Mouse (Mus musculus) spleen, postnatal 4 days (tissue): ENCODE measurements at regions not wholly inside any gene's neighbourhood (a gene's known extent, or its start where the extent isn't known, plus 50 kb on each side); places are given as distances from the start of the nearest gene placed in this dataset.

ENCODE experiments used
- DNase-seq, 2 experiments: peaks; one replicate each; pipeline ENCODE4 v3.0.0; 2022; ENCODE audit warnings: low spot score in 2 of 2

GRCm38 (mm10) chr1:183853956-183854613 lies 159.0 kb upstream of the Dusp10 start:
- peak in 1 of 2 experiments; percentile 13 for DNase-seq

GRCm38 (mm10) chr1:183865111-183865510 lies 148.0 kb upstream of the Dusp10 start:
- no peak for DNase-seq

- DNase-seq = no peak
Measured at GRCm38 (mm10) chr1:183865586-183865985, 147.5 kb upstream of the Dusp10 start.

- no peak for DNase-seq
Measured at GRCm38 (mm10) chr1:183868965-183869364, 144.1 kb upstream of the Dusp10 start.

GRCm38 (mm10) chr1:183895936-183896335 lies 117.2 kb upstream of the Dusp10 start:
- no peak for DNase-seq

- no peak for DNase-seq
Measured at GRCm38 (mm10) chr1:183898091-183898490, 115.0 kb upstream of the Dusp10 start.

GRCm38 (mm10) chr1:183904564-183904963 lies 108.5 kb upstream of the Dusp10 start:
- no peak for DNase-seq

- DNase-seq = no peak
Measured at GRCm38 (mm10) chr1:183905345-183906142, 107.6 kb upstream of the Dusp10 start.

- no peak for DNase-seq
Measured at GRCm38 (mm10) chr1:183917656-183918055, 95.4 kb upstream of the Dusp10 start.

- DNase-seq = no peak
Measured at GRCm38 (mm10) chr1:183921262-183921661, 91.8 kb upstream of the Dusp10 start.

GRCm38 (mm10) chr1:183928539-183928938 lies 84.6 kb upstream of the Dusp10 start:
- no peak for DNase-seq

GRCm38 (mm10) chr1:183930363-183930982 lies 82.6 kb upstream of the Dusp10 start:
- DNase-seq = no peak

GRCm38 (mm10) chr1:183931141-183931540 lies 82.0 kb upstream of the Dusp10 start:
- DNase-seq = no peak

GRCm38 (mm10) chr1:183933845-183934244 lies 79.3 kb upstream of the Dusp10 start:
- DNase-seq = no peak

GRCm38 (mm10) chr1:183937166-183937565 lies 75.9 kb upstream of the Dusp10 start:
- no peak for DNase-seq

- DNase-seq = no peak
Measured at GRCm38 (mm10) chr1:183938361-183938760, 74.7 kb upstream of the Dusp10 start.

- DNase-seq = no peak
Measured at GRCm38 (mm10) chr1:183940706-183941105, 72.4 kb upstream of the Dusp10 start.

GRCm38 (mm10) chr1:183946241-183946640 lies 66.9 kb upstream of the Dusp10 start:
- no peak for DNase-seq

- no peak for DNase-seq
Measured at GRCm38 (mm10) chr1:183947066-183947465, 66.0 kb upstream of the Dusp10 start.

GRCm38 (mm10) chr1:183949205-183949604 lies 63.9 kb upstream of the Dusp10 start:
- no peak for DNase-seq

GRCm38 (mm10) chr1:183954086-183954485 lies 59.0 kb upstream of the Dusp10 start:
- no peak for DNase-seq

GRCm38 (mm10) chr1:183956391-183956790 lies 56.7 kb upstream of the Dusp10 start:
- no peak for DNase-seq

GRCm38 (mm10) chr1:183961383-183961782 lies 51.7 kb upstream of the Dusp10 start:
- DNase-seq = no peak
